Mouse (Mus musculus) heart, postnatal 10 days (tissue): Measurements from ENCODE around the gene Dlgap4. TPM values are rescaled to one million over a fixed set of nuclear protein-coding genes. Genes with fewer than 3 reads are reported as not detected.
A peak's percentile ranks its signal among the peaks of the same experiment; 100 is the strongest.

Source experiments
- DNase-seq, 2 experiments: peaks; one replicate each; pipeline ENCODE4 v3.0.0; 2021
- intact Hi-C: fragments of 180-260 bp; cut with DNase I; formaldehyde crosslinking; loops from one replicate; pipeline ENCODE4 v1.15.1; 2025
- total RNA-seq, 2 experiments: library from RNA; stranded (reverse); gene quantifications; 2 replicates each; pipeline ENCODE4 v1.2.3; 2021

Gene Dlgap4
- total RNA-seq, 2 experiments from 2014 or later, result 45.2 to 46.7 TPM

GRCm38 (mm10) chr2:156726878-156727277 is 113.4 kb downstream of the Dlgap4 start:
- no peak for DNase-seq
- intact Hi-C loops, result loop anchor here (10.0 kb wide), 1 partner anchor 348 kb away; the partner anchor contains the start of gene Soga1

GRCm38 (mm10) chr2:156729537-156730469 is 116.3 kb downstream of the Dlgap4 start:
- DNase-seq, result no peak
- intact Hi-C loops, result loop anchor here (10.0 kb wide), 1 partner anchor 345 kb away; the partner anchor contains the start of gene Soga1

- intact Hi-C loops, result no loop called here
Measured at GRCm38 (mm10) chr2:156730501-156730921, 117.0 kb downstream of the Dlgap4 start.

GRCm38 (mm10) chr2:156731592-156731991 is 118.1 kb downstream of the Dlgap4 start:
- intact Hi-C loops, result no loop called here
- no peak for DNase-seq

More at GRCm38 (mm10) chr2:156730501-156730921, 117.0 kb downstream of the Dlgap4 start:
- peak in 1 of 2 experiments; percentile 39 for DNase-seq

- peak; percentile 87 to 90 for DNase-seq
- intact Hi-C loops, result no loop called here
Measured at GRCm38 (mm10) chr2:156732109-156732508, 118.6 kb downstream of the Dlgap4 start.

- intact Hi-C loops, result loop anchor here (5.0 kb wide), 1 partner anchor 121 kb away; the partner anchor contains the start of gene 4930518I15Rik
- DNase-seq, result no peak
Measured at GRCm38 (mm10) chr2:156735761-156736335, 122.3 kb downstream of the Dlgap4 start.

GRCm38 (mm10) chr2:156736846-156737245 is 123.3 kb downstream of the Dlgap4 start:
- intact Hi-C loops, result loop anchor here (5.0 kb wide), 1 partner anchor 120 kb away; the partner anchor contains the start of gene 4930518I15Rik
- peak in 1 of 2 experiments; percentile 61 for DNase-seq

- peak in 1 of 2 experiments; percentile 65 for DNase-seq
Measured at GRCm38 (mm10) chr2:156737976-156738375, 124.5 kb downstream of the Dlgap4 start.

GRCm38 (mm10) chr2:156741265-156741664 is 127.8 kb downstream of the Dlgap4 start:
- DNase-seq, result no peak
- intact Hi-C loops, result no loop called here

More at GRCm38 (mm10) chr2:156737976-156738375, 124.5 kb downstream of the Dlgap4 start:
- intact Hi-C loops, result loop anchor here (5.0 kb wide), 1 partner anchor 119 kb away; the partner anchor contains the start of gene 4930518I15Rik

GRCm38 (mm10) chr2:156741998-156742397 is 128.5 kb downstream of the Dlgap4 start:
- intact Hi-C loops, result no loop called here
- DNase-seq, result no peak

- DNase-seq, result no peak
- intact Hi-C loops, result no loop called here
Measured at GRCm38 (mm10) chr2:156743248-156743647, 129.7 kb downstream of the Dlgap4 start.

- no peak for DNase-seq
- intact Hi-C loops, result no loop called here
Measured at GRCm38 (mm10) chr2:156744414-156744813, 130.9 kb downstream of the Dlgap4 start.

GRCm38 (mm10) chr2:156747315-156747714 is 133.8 kb downstream of the Dlgap4 start:
- DNase-seq, result no peak
- intact Hi-C loops, result no loop called here

GRCm38 (mm10) chr2:156749687-156750086 is 136.2 kb downstream of the Dlgap4 start:
- intact Hi-C loops, result no loop called here
- no peak for DNase-seq

- intact Hi-C loops, result no loop called here
- no peak for DNase-seq
Measured at GRCm38 (mm10) chr2:156756937-156757336, 143.4 kb downstream of the Dlgap4 start.

- no peak for DNase-seq
- intact Hi-C loops, result loop anchor here (5.0 kb wide), 1 partner anchor 39 kb away; no protein-coding TSS in a partner anchor
Measured at GRCm38 (mm10) chr2:156760843-156761505, 147.5 kb downstream of the Dlgap4 start.

GRCm38 (mm10) chr2:156761521-156762278 is 148.2 kb downstream of the Dlgap4 start:
- intact Hi-C loops, result loop anchor here (5.0 kb wide), 1 partner anchor 39 kb away; no protein-coding TSS in a partner anchor
- no peak for DNase-seq

- DNase-seq, result no peak
- intact Hi-C loops, result loop anchor here (5.0 kb wide), 1 partner anchor 40 kb away; no protein-coding TSS in a partner anchor
Measured at GRCm38 (mm10) chr2:156762499-156762898, 149.0 kb downstream of the Dlgap4 start.

GRCm38 (mm10) chr2:156763101-156763500 is 149.6 kb downstream of the Dlgap4 start:
- peak; percentile 61 to 66 for DNase-seq
- intact Hi-C loops, result loop anchor here (5.0 kb wide), 1 partner anchor 41 kb away; no protein-coding TSS in a partner anchor
